Mouse (Mus musculus): ENCODE measurements around the gene Slc35f1. TPM values are rescaled to one million over a fixed set of nuclear protein-coding genes. Genes with fewer than 3 reads are reported as not detected.

The Slc35f1 gene
- polyA plus RNA-seq, 2 experiments: 0.01 TPM; not detected in 1

DNA sequence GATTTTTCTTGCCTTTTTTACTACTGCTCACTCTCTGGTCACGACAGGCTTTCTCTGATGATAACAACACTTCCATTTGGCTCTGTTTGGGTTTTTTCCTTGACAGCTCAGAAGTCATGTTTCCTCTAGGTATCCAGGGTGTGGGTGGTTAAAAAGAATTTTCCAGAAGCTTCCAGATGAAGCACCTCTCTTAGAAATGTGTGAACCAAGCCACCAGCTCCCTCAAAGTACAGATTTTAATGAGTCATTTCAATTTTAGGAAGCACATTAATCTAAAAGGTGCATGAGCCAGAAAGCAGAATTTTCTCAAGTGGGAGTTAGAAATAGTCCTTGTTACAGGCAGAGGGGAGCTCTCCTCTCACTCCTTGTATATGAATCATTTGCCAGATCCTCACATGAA is 292.5 kb downstream of the Slc35f1 start:
- H3K27me3 ChIP-seq (ENCODE audit: control insufficient read depth, insufficient read depth, low read length): no peaks in the 10 kb centered on the region
- no peaks in the 10 kb centered on the region for H3K36me3 ChIP-seq (replicated peaks; ENCODE audit: control insufficient read depth, insufficient read depth, low read depth)
- no peak overlapping the region for H3K4me2 ChIP-seq (ENCODE audit: low read depth)
- DNase-seq (ENCODE audit: low read depth in 3 of 3, low spot score in 3 of 3): no peak
- WGBS (ENCODE audit: insufficient replicate concordance): 22% methylated on average over 1 of the region's 1 CpGs
- no peak overlapping the region for H3K4me3 ChIP-seq (ENCODE audit: insufficient read depth in 1 of 2, low read depth in 2 of 2, low read length in 2 of 2)
- H3K9me3 ChIP-seq (ENCODE audit: control insufficient read depth, low read length): no peaks in the 10 kb centered on the region
- no peak overlapping the region for H3K9ac ChIP-seq (replicated peaks)
- ATAC-seq (ENCODE audit: insufficient read depth): no peak
- no peaks in the 10 kb centered on the region for H3K4me1 ChIP-seq (replicated peaks; ENCODE audit: control insufficient read depth in 2 of 2, insufficient read depth in 2 of 2, low read length in 1 of 2)
- TF ChIP-seq CTCF (IDR thresholded peaks at IDR 0.05; ENCODE audit: low read depth): no peak
- TF ChIP-seq EP300 (IDR thresholded peaks at IDR 0.05; ENCODE audit: low read depth): no peak
- no peak overlapping the region for H3K27ac ChIP-seq

DNA sequence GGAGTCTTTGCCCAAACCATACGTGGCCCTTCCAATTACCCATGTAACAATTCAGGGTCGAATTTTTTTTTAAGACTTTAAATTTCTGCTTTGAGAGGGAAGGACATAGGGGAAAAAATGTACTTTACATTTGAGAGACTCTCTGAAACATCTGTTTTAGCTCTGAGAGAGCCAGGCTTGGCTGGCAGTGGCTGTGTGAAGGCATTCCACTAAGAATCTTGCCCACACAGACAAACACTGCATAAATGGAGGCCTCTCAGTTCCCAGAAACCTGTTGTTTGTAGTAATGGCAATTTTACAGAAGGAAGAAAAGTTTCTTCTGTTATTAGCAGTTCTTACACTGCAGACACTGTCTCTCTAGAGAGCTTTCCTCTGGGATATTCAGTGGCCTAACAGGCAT is 301.9 kb downstream of the Slc35f1 start:
- no peak for DNase-seq (ENCODE audit: low read depth in 3 of 3, low spot score in 3 of 3)
- Histone ChIP-seq H3K9me3 (ENCODE audit: control insufficient read depth, low read length) (no peaks in the 10 kb centered on the region), H3K4me3 (ENCODE audit: insufficient read depth in 1 of 2, low read depth in 2 of 2, low read length in 2 of 2) (no peak overlapping the region), H3K36me3 (replicated peaks; ENCODE audit: control insufficient read depth, insufficient read depth, low read depth) (no peaks in the 10 kb centered on the region), H3K4me1 (replicated peaks; ENCODE audit: control insufficient read depth in 2 of 2, insufficient read depth in 2 of 2, low read length in 1 of 2) (no peaks in the 10 kb centered on the region), H3K27me3 (ENCODE audit: control insufficient read depth, insufficient read depth, low read length) (no peaks in the 10 kb centered on the region), H3K27ac (no peak overlapping the region), H3K4me2 (ENCODE audit: low read depth) (no peak overlapping the region), H3K9ac (replicated peaks) (no peak overlapping the region)
- no peak for TF ChIP-seq EP300 (IDR thresholded peaks at IDR 0.05; ENCODE audit: low read depth)
- no peak for TF ChIP-seq CTCF (IDR thresholded peaks at IDR 0.05; ENCODE audit: low read depth)
- no peak for ATAC-seq (ENCODE audit: insufficient read depth)
- 44% methylated on average over 2 of the region's 2 CpGs for WGBS (ENCODE audit: insufficient replicate concordance)

GRCm38 (mm10) chr10:52996886-52997285 is 306.6 kb downstream of the Slc35f1 start:
- TF ChIP-seq EP300 (IDR thresholded peaks at IDR 0.05; ENCODE audit: low read depth): no peak
- no peak for TF ChIP-seq CTCF (IDR thresholded peaks at IDR 0.05; ENCODE audit: low read depth)
- no peaks in the 10 kb centered on the region for H3K9me3 ChIP-seq (ENCODE audit: control insufficient read depth, low read length)
- DNase-seq (ENCODE audit: low read depth in 3 of 3, low spot score in 3 of 3): no peak
- no peak for ATAC-seq (ENCODE audit: insufficient read depth)
- no peaks in the 10 kb centered on the region for H3K36me3 ChIP-seq (replicated peaks; ENCODE audit: control insufficient read depth, insufficient read depth, low read depth)
- no peaks in the 10 kb centered on the region for H3K4me1 ChIP-seq (replicated peaks; ENCODE audit: control insufficient read depth in 2 of 2, insufficient read depth in 2 of 2, low read length in 1 of 2)
- 39% methylated on average over 2 of the region's 2 CpGs for WGBS (ENCODE audit: insufficient replicate concordance)
- no peaks in the 10 kb centered on the region for H3K27me3 ChIP-seq (ENCODE audit: control insufficient read depth, insufficient read depth, low read length)
- H3K27ac ChIP-seq: no peak overlapping the region
- no peak overlapping the region for H3K4me3 ChIP-seq (ENCODE audit: insufficient read depth in 1 of 2, low read depth in 2 of 2, low read length in 2 of 2)
- no peak overlapping the region for H3K9ac ChIP-seq (replicated peaks)
- H3K4me2 ChIP-seq (ENCODE audit: low read depth): no peak overlapping the region

- no peak for ATAC-seq (ENCODE audit: insufficient read depth)
- DNase-seq (ENCODE audit: low read depth in 3 of 3, low spot score in 3 of 3): no peak
- no peak overlapping the region for H3K27ac ChIP-seq
- no peaks in the 10 kb centered on the region for H3K27me3 ChIP-seq (ENCODE audit: control insufficient read depth, insufficient read depth, low read length)
- H3K9ac ChIP-seq (replicated peaks): no peak overlapping the region
- whole genome bisulfite sequencing (ENCODE audit: insufficient replicate concordance): 68% methylated on average over 7 of the region's 7 CpGs
- no peak overlapping the region for H3K4me3 ChIP-seq (ENCODE audit: insufficient read depth in 1 of 2, low read depth in 2 of 2, low read length in 2 of 2)
- no peaks in the 10 kb centered on the region for H3K36me3 ChIP-seq (replicated peaks; ENCODE audit: control insufficient read depth, insufficient read depth, low read depth)
- TF ChIP-seq EP300 (IDR thresholded peaks at IDR 0.05; ENCODE audit: low read depth): no peak
- TF ChIP-seq CTCF (IDR thresholded peaks at IDR 0.05; ENCODE audit: low read depth): no peak
- H3K4me2 ChIP-seq (ENCODE audit: low read depth): no peak overlapping the region
- no peaks in the 10 kb centered on the region for H3K9me3 ChIP-seq (ENCODE audit: control insufficient read depth, low read length)
- no peaks in the 10 kb centered on the region for H3K4me1 ChIP-seq (replicated peaks; ENCODE audit: control insufficient read depth in 2 of 2, insufficient read depth in 2 of 2, low read length in 1 of 2)
Observed at GRCm38 (mm10) chr10:53001136-53001535, 310.8 kb downstream of the Slc35f1 start.

DNA sequence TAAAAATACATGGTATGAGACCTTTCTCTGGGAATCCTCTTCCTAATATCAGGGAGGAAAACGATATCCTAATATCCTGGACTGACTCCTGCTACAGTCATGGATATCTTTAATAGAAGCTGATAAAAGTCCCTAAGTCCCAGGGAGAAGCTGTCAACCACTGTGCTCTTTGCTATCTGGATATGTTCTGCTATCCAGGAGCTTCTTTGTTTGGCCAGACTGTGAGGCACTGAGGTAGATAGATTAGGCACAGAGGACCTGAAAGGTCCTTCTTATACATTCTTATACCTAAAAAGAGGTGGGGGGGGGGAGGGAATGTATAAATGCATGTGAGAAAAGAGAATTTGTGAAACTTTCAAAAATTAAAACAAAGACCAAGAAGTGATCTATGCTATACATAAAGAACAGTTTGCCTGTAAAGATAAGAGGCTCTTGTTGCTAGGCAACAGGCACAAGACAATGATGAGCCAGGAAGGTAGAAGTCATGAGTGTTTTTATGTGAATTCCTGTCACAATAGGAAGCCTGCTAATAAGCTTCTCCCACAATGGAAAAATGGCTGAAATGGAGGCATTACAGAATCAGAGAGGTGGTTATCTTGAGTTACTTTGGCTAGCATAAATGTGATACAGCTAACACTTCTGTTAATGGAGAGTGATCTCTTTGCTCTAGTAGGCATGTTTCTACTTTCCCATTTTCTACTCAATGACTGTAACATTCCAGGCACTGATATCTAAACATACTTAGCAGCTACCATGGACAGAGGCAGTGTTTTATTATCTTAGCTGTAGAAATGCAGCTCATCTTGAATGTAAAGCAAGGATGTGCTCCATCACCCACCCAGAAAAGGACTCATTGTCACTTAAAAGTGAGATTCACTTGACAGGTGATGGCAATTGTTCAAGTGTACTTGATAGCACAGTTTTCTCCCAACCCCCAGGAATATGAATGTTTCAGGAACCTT is 316.2 kb downstream of the Slc35f1 start:
- no peak overlapping the region for H3K4me3 ChIP-seq (ENCODE audit: insufficient read depth in 1 of 2, low read depth in 2 of 2, low read length in 2 of 2)
- DNase-seq (ENCODE audit: low read depth in 3 of 3, low spot score in 3 of 3) (no peak), ATAC-seq (ENCODE audit: insufficient read depth) (no peak)
- H3K9me3 ChIP-seq (ENCODE audit: control insufficient read depth, low read length): no peaks in the 10 kb centered on the region
- 43% methylated on average over 1 of the region's 1 CpGs for WGBS (ENCODE audit: insufficient replicate concordance)
- no peak overlapping the region for H3K27ac ChIP-seq
- H3K27me3 ChIP-seq (ENCODE audit: control insufficient read depth, insufficient read depth, low read length): no peaks in the 10 kb centered on the region
- H3K4me1 ChIP-seq (replicated peaks; ENCODE audit: control insufficient read depth in 2 of 2, insufficient read depth in 2 of 2, low read length in 1 of 2): no peaks in the 10 kb centered on the region
- no peaks in the 10 kb centered on the region for H3K36me3 ChIP-seq (replicated peaks; ENCODE audit: control insufficient read depth, insufficient read depth, low read depth)
- H3K4me2 ChIP-seq (ENCODE audit: low read depth): no peak overlapping the region
- H3K9ac ChIP-seq (replicated peaks): no peak overlapping the region
- no peak for TF ChIP-seq EP300 (IDR thresholded peaks at IDR 0.05; ENCODE audit: low read depth)
- no peak for TF ChIP-seq CTCF (IDR thresholded peaks at IDR 0.05; ENCODE audit: low read depth)

Data from liver, embryonic 14.5 days (tissue).